Mouse (Mus musculus) heart, postnatal 25 days (tissue): ENCODE measurements around the gene Tubgcp6. TPM values are rescaled to one million over a fixed set of nuclear protein-coding genes. Genes with fewer than 3 reads are reported as not detected.

Experiments
- DNase-seq: peaks from one replicate; pipeline ENCODE4 v3.0.0; 2022; ENCODE audit warnings: low spot score
- intact Hi-C: fragments of 180-260 bp; cut with DNase I; formaldehyde crosslinking; loops from one replicate; pipeline ENCODE4 v1.15.1; 2025
- total RNA-seq, 2 experiments: library from RNA; stranded (reverse); gene quantifications; 2 replicates each; pipeline ENCODE4 v1.2.3; 2021

The Tubgcp6 gene
- total RNA-seq, 2 experiments from 2014 or later = 8.8 to 9.4 TPM

- DNase-seq = no peak
- intact Hi-C loops = no loop called here
These were observed 22.1 kb upstream of the Tubgcp6 start for GRCm38 (mm10) chr15:89144965-89145364.

- DNase-seq = no peak
- intact Hi-C loops = no loop called here
These were observed 20.2 kb upstream of the Tubgcp6 start for GRCm38 (mm10) chr15:89143134-89143533.

- DNase-seq = no peak
- intact Hi-C loops = no loop called here
These were observed 19.0 kb upstream of the Tubgcp6 start for GRCm38 (mm10) chr15:89141905-89142304.

- DNase-seq = no peak
- intact Hi-C loops = no loop called here
These were observed 18.5 kb upstream of the Tubgcp6 start for GRCm38 (mm10) chr15:89141443-89141842.

- DNase-seq = peak; percentile 77
- intact Hi-C loops = no loop called here
These were observed 17.8 kb upstream of the Tubgcp6 start, which contains the start of gene Mapk12 for GRCm38 (mm10) chr15:89140659-89141252. TSS of gene Mapk12 (minus strand) at chr15:89140703.

- intact Hi-C loops = no loop called here
These were observed 17.2 kb upstream of the Tubgcp6 start for GRCm38 (mm10) chr15:89140048-89140658.

GRCm38 (mm10) chr15:89138531-89138930 is 15.6 kb upstream of the Tubgcp6 start:
- no peak for DNase-seq
- intact Hi-C loops = no loop called here

More at GRCm38 (mm10) chr15:89140048-89140658, 17.2 kb upstream of the Tubgcp6 start:
- peak; percentile 62 for DNase-seq

GRCm38 (mm10) chr15:89138046-89138405 is 15.1 kb upstream of the Tubgcp6 start:
- intact Hi-C loops = no loop called here

GRCm38 (mm10) chr15:89137378-89138045 is 14.6 kb upstream of the Tubgcp6 start:
- no peak for DNase-seq
- intact Hi-C loops = no loop called here

More at GRCm38 (mm10) chr15:89138046-89138405, 15.1 kb upstream of the Tubgcp6 start:
- DNase-seq = no peak

GRCm38 (mm10) chr15:89136461-89137155 is 13.7 kb upstream of the Tubgcp6 start:
- intact Hi-C loops = no loop called here
- no peak for DNase-seq

- intact Hi-C loops = no loop called here
- no peak for DNase-seq
These were observed 8.4 kb upstream of the Tubgcp6 start for GRCm38 (mm10) chr15:89131316-89131715.

GRCm38 (mm10) chr15:89130245-89130644 is 7.3 kb upstream of the Tubgcp6 start:
- intact Hi-C loops = no loop called here
- DNase-seq = no peak

GRCm38 (mm10) chr15:89128382-89129350 is 5.8 kb upstream of the Tubgcp6 start, which contains the start of gene Hdac10:
TSS of gene Hdac10 (minus strand) at chr15:89128700.
- intact Hi-C loops = no loop called here
- peak; percentile 79 for DNase-seq

GRCm38 (mm10) chr15:89127364-89127940 is 4.5 kb upstream of the Tubgcp6 start:
- no peak for DNase-seq
- intact Hi-C loops = no loop called here

- DNase-seq = no peak
- intact Hi-C loops = no loop called here
These were observed 3.7 kb upstream of the Tubgcp6 start for GRCm38 (mm10) chr15:89126622-89127021.

GRCm38 (mm10) chr15:89125351-89125750 is 2.4 kb upstream of the Tubgcp6 start:
- intact Hi-C loops = no loop called here
- no peak for DNase-seq

- DNase-seq = no peak
- intact Hi-C loops = loop anchor here (5.0 kb wide), 2 partner anchors 33 to 73 kb away; partner anchors contain the start of gene Dennd6b
These were observed 1.4 kb upstream of the Tubgcp6 start for GRCm38 (mm10) chr15:89124312-89124711.

- no peak for DNase-seq
- intact Hi-C loops = loop anchor here (2.0 to 5.0 kb wide), 3 partner anchors 34 to 87 kb away; partner anchors contain the start of genes Dennd6b and Ppp6r2
These were observed 683 bp upstream of the Tubgcp6 start for GRCm38 (mm10) chr15:89123595-89123994.

GRCm38 (mm10) chr15:89118007-89118406 is 4.9 kb downstream of the Tubgcp6 start:
- intact Hi-C loops = no loop called here
- DNase-seq = no peak
